16 mouse cellular contexts compared by ENCODE assay signal in genomic region chr19:28806821-28807496, GRCm38 (mm10). TPM values are rescaled to one million over a fixed set of nuclear protein-coding genes. Genes with fewer than 3 reads are reported as not detected.
"Had no signal": no experiment of that assay in that cellular context is flagged by ENCODE, and none has a peak within 500 bp of the region (broad histone marks: within the 10 kb centered on the region; RNA-seq: fewer than 3 reads in every experiment).

No protein-coding gene starts in this region.

- H3K4me2 ChIP-seq: limb, embryonic 13.5 days; midbrain, embryonic 12.5 days; neural tube, embryonic 13.5 days; stomach, embryonic 15.5 days had no signal

- H3K27ac ChIP-seq: layer of hippocampus, adult 2 months; limb, embryonic 13.5 days; liver, embryonic 14.5 days; midbrain, embryonic 12.5 days; neural tube, embryonic 13.5 days; stomach, embryonic 15.5 days had no signal

- H3K4me1 ChIP-seq: limb, embryonic 13.5 days; midbrain, embryonic 12.5 days; neural tube, embryonic 13.5 days; stomach, embryonic 15.5 days had no signal

- DNase-seq: kidney, postnatal 4 days; left cerebral cortex, postnatal 4 days; lung, adult 18-20 months; retina, postnatal 1 day; right cerebral cortex, postnatal 14 days; thymus, adult 2 months; thymus, postnatal 25 days had no signal

- H3K27me3 ChIP-seq: limb, embryonic 13.5 days; midbrain, embryonic 12.5 days; neural tube, embryonic 13.5 days; stomach, embryonic 15.5 days had no signal

- H3K4me3 ChIP-seq: layer of hippocampus, adult 2 months; limb, embryonic 13.5 days; midbrain, embryonic 12.5 days; neural tube, embryonic 13.5 days; stomach, embryonic 15.5 days had no signal

- H3K9ac ChIP-seq: limb, embryonic 13.5 days; liver, embryonic 14.5 days; midbrain, embryonic 12.5 days; neural tube, embryonic 13.5 days; stomach, embryonic 15.5 days had no signal

- H3K9me3 ChIP-seq: limb, embryonic 13.5 days; midbrain, embryonic 12.5 days; neural tube, embryonic 13.5 days; stomach, embryonic 15.5 days had no signal

- H3K36me3 ChIP-seq: limb, embryonic 13.5 days; midbrain, embryonic 12.5 days; neural tube, embryonic 13.5 days; stomach, embryonic 15.5 days had no signal

- ATAC-seq: midbrain, embryonic 16.5 days had no signal

RNA-seq across cellular contexts. Expression of gene Slc1a1, which starts 27.9 kb away (rescaled TPM):
- total RNA-seq: liver, adult 2 months; megakaryocyte-erythroid progenitor cell, adult 5-6 weeks had no signal
- polyA plus RNA-seq: liver, adult 2 months; liver, embryonic 14.5 days had no signal
